Mouse (Mus musculus) cortical plate, adult 2 months (tissue): ENCODE results near the gene Etv6.

Source experiments
- CTCF ChIP-seq: fragments of 200-500 bp; IDR thresholded peaks from 2 replicates; pipeline ENCODE4 v1.5.1; 2011; ENCODE audit warnings: mild to moderate bottlenecking, control low read depth, low read length; ENCODE audit not compliant: insufficient read depth; ENCODE audit errors: extremely low read depth
- POLR2A ChIP-seq: fragments of 200-500 bp; IDR thresholded peaks from 2 replicates; pipeline ENCODE4 v1.6.1; 2011; ENCODE audit warnings: mild to moderate bottlenecking, low read length, control low read depth; ENCODE audit not compliant: insufficient read depth; ENCODE audit errors: extremely low read depth

DNA sequence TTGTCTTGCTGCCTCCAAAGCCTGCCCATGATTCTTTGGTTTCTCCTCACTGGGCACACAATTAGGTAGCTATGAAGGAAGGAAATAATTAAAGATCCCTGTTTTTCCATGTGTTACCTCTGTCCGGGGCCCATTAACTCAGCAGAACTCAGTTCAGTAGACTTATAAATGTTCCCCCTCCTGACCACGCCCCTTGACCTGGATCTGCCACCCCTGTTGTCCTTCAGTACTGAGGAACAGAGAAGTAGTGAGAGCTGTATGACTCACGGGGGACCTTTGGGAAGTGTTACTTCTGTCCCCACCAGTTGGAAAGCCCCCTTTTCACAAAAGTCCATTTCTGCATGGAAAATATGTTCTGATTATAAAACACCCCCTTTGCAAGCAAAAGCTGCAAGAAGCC, 226.4 kb downstream of the Etv6 start:
- TF ChIP-seq CTCF (no peak), POLR2A (no peak)
